Comparison of ENCODE assay signal across 18 mouse cellular contexts in genomic region chr7:29483556-29483955, GRCm38 (mm10). TPM values are rescaled to one million over a fixed set of nuclear protein-coding genes. Genes with fewer than 3 reads are reported as not detected.
A peak's percentile ranks its signal among the peaks of the same experiment; 100 is the strongest.
DNase-seq lines count a peak whose midpoint lies in the region; ATAC-seq lines count a peak whose summit lies in the region.
"Had no signal": no experiment of that assay in that cellular context is flagged by ENCODE, and none has a peak within 500 bp of the region (broad histone marks: within the 10 kb centered on the region; RNA-seq: fewer than 3 reads in every experiment).

No protein-coding gene starts in this region.

- no peak overlapping the region for H3K4me3 ChIP-seq in hindbrain, embryonic 13.5 days
- H3K4me3 ChIP-seq in hindbrain, embryonic 12.5 days = no peak overlapping the region
- no peak overlapping the region for H3K4me3 ChIP-seq in embryonic facial prominence, embryonic 13.5 days
- no peak overlapping the region for H3K4me3 ChIP-seq in stomach, embryonic 15.5 days (replicated peaks)
- H3K4me3 ChIP-seq: erythroblast, embryonic 14.5 days; heart, adult 2 months; liver, embryonic 12.5 days had no signal

- no peak overlapping the region for H3K4me2 ChIP-seq in hindbrain, embryonic 13.5 days
- H3K4me2 ChIP-seq in hindbrain, embryonic 12.5 days (replicated peaks) = no peak overlapping the region
- H3K4me2 ChIP-seq in embryonic facial prominence, embryonic 13.5 days = no peak overlapping the region
- H3K4me2 ChIP-seq in stomach, embryonic 15.5 days = no peak overlapping the region
- H3K4me2 ChIP-seq: liver, embryonic 12.5 days; lung, embryonic 14.5 days had no signal

- H3K9me3 ChIP-seq in hindbrain, embryonic 13.5 days = no peaks in the 10 kb centered on the region
- H3K9me3 ChIP-seq in hindbrain, embryonic 12.5 days (replicated peaks) = no peaks in the 10 kb centered on the region
- H3K9me3 ChIP-seq in embryonic facial prominence, embryonic 13.5 days = no peaks in the 10 kb centered on the region
- no peaks in the 10 kb centered on the region for H3K9me3 ChIP-seq in stomach, embryonic 15.5 days
- H3K9me3 ChIP-seq: liver, embryonic 12.5 days had no signal

- peak overlapping the region; percentile 14; the same call in 1 of the 2 replicates for H3K9ac ChIP-seq in hindbrain, embryonic 13.5 days
- H3K9ac ChIP-seq in hindbrain, embryonic 12.5 days = no peak overlapping the region
- H3K9ac ChIP-seq in embryonic facial prominence, embryonic 13.5 days = no peak overlapping the region
- no peak overlapping the region for H3K9ac ChIP-seq in stomach, embryonic 15.5 days
- H3K9ac ChIP-seq: liver, embryonic 12.5 days; lung, embryonic 14.5 days had no signal

- 73% methylated on average over 4 of the region's 4 CpGs for WGBS in hindbrain, embryonic 13.5 days
- 77% methylated on average over 4 of the region's 4 CpGs for WGBS in hindbrain, embryonic 12.5 days
- WGBS in embryonic facial prominence, embryonic 13.5 days = 60% methylated on average over 4 of the region's 4 CpGs
- WGBS in stomach, embryonic 15.5 days = 69% methylated on average over 4 of the region's 4 CpGs

- peaks cover 6% of the 10 kb centered on the region; the same call in 1 of the 2 replicates for H3K27me3 ChIP-seq in hindbrain, embryonic 13.5 days
- peaks cover 12% of the 10 kb centered on the region for H3K27me3 ChIP-seq in hindbrain, embryonic 12.5 days
- no peaks in the 10 kb centered on the region for H3K27me3 ChIP-seq in embryonic facial prominence, embryonic 13.5 days
- H3K27me3 ChIP-seq in stomach, embryonic 15.5 days (replicated peaks) = no peaks in the 10 kb centered on the region
- H3K27me3 ChIP-seq: liver, embryonic 12.5 days had no signal

- peak; percentile 52 for DNase-seq in Muller cell, postnatal 12 days (ENCODE audit: inconsistent ontology term)
- no peak for DNase-seq in lung, postnatal 10 days
- DNase-seq in kidney, adult 11 months = no peak
- DNase-seq: adrenal gland, adult 8-10 months; cerebellum, adult 8-10 months; gastrocnemius, postnatal 10 days; heart, adult 2 months; kidney, postnatal 36 days; lung, embryonic 14.5 days; midbrain, embryonic 14.5 days; right cerebral cortex, adult 18-20 months had no signal

- H3K36me3 ChIP-seq in hindbrain, embryonic 13.5 days = no peaks in the 10 kb centered on the region
- no peaks in the 10 kb centered on the region for H3K36me3 ChIP-seq in hindbrain, embryonic 12.5 days
- 0 out of 2 replicates have a peak, but pooled peaks cover 3% of the 10 kb centered on the region for H3K36me3 ChIP-seq in embryonic facial prominence, embryonic 13.5 days
- no peaks in the 10 kb centered on the region for H3K36me3 ChIP-seq in stomach, embryonic 15.5 days
- H3K36me3 ChIP-seq: liver, embryonic 12.5 days had no signal

- no peak overlapping the region for H3K27ac ChIP-seq in hindbrain, embryonic 13.5 days
- no peak overlapping the region for H3K27ac ChIP-seq in hindbrain, embryonic 12.5 days
- H3K27ac ChIP-seq in embryonic facial prominence, embryonic 13.5 days = peak overlapping the region; percentile 90
- H3K27ac ChIP-seq in stomach, embryonic 15.5 days = peak overlapping the region; percentile 65; the same call in 1 of the 2 replicates
- H3K27ac ChIP-seq: heart, adult 2 months; hindbrain, postnatal 0 days; liver, embryonic 12.5 days had no signal

- peaks cover 34% of the 10 kb centered on the region for H3K4me1 ChIP-seq in hindbrain, embryonic 13.5 days (replicated peaks)
- peaks cover 28% of the 10 kb centered on the region for H3K4me1 ChIP-seq in hindbrain, embryonic 12.5 days
- peaks cover 56% of the 10 kb centered on the region for H3K4me1 ChIP-seq in embryonic facial prominence, embryonic 13.5 days
- peaks cover 33% of the 10 kb centered on the region for H3K4me1 ChIP-seq in stomach, embryonic 15.5 days
- H3K4me1 ChIP-seq: liver, embryonic 12.5 days had no signal

- ATAC-seq in hindbrain, embryonic 13.5 days (ENCODE audit: low FRiP score) = no peak
- ATAC-seq in hindbrain, embryonic 12.5 days (ENCODE audit: low FRiP score) = no peak
- ATAC-seq in embryonic facial prominence, embryonic 13.5 days (ENCODE audit: insufficient number of reproducible peaks, insufficient read depth, low FRiP score, low TSS enrichment, low read depth) = no peak
- no peak for ATAC-seq in stomach, embryonic 15.5 days (ENCODE audit: insufficient read depth, low FRiP score, low read depth)
- ATAC-seq: hindbrain, postnatal 0 days; liver, embryonic 12.5 days had no signal

RNA-seq across cellular contexts. Expression of gene Sipa1l3, which starts 34.9 kb away (rescaled TPM):
- 12.6 and 13.7 TPM in 2 replicates for polyA plus RNA-seq in hindbrain, embryonic 13.5 days (2015; fragmentation: Nextera tagmentation; extraction: Ambion mirVana)
- polyA plus RNA-seq in hindbrain, embryonic 12.5 days (2016; fragmentation: Nextera tagmentation; extraction: Ambion mirVana) = 15.9 and 18.3 TPM in 2 replicates
- polyA plus RNA-seq in embryonic facial prominence, embryonic 13.5 days (2015; fragmentation: Nextera tagmentation; extraction: Ambion mirVana) = 21.5 and 23.9 TPM in 2 replicates
- polyA plus RNA-seq in stomach, embryonic 15.5 days (2015; fragmentation: Nextera tagmentation; extraction: Ambion mirVana) = 22.0 and 31.3 TPM in 2 replicates

Comparison
In these comparisons a context has a peak if more than half of its experiments do, and no peak if none do; other contexts are left out.
1. H3K27ac ChIP-seq: peak in embryonic facial prominence, embryonic 13.5 days (single experiment) and stomach, embryonic 15.5 days (single experiment); none in hindbrain, embryonic 13.5 days (single experiment) and hindbrain, embryonic 12.5 days (single experiment).